Mouse (Mus musculus) heart, adult 2 months (tissue): ENCODE data around the gene Aym1. TPM values are rescaled to one million over a fixed set of nuclear protein-coding genes. Genes with fewer than 3 reads are reported as not detected.

Experiments
- DNase-seq, 2 experiments: peaks; one replicate each; pipeline ENCODE4 v3.0.0; 2021
- H3K27ac ChIP-seq: fragments of 200-600 bp; 2 replicates; pipeline ENCODE4 v1.8.1; 2022
- H3K27me3 ChIP-seq: fragments of 200-500 bp; 2 replicates; pipeline ENCODE4 v1.6.1; 2012; ENCODE audit warnings: mild to moderate bottlenecking, low read length, inconsistent platforms, mixed read lengths; ENCODE audit not compliant: control insufficient read depth, insufficient read depth
- H3K36me3 ChIP-seq: fragments of 200-500 bp; 2 replicates; pipeline ENCODE4 v1.6.1; 2012; ENCODE audit warnings: low read length, inconsistent platforms; ENCODE audit not compliant: control insufficient read depth, insufficient read depth
- H3K4me1 ChIP-seq: fragments of 200-500 bp; 2 replicates; pipeline ENCODE4 v1.6.1; 2011; ENCODE audit warnings: low read length; ENCODE audit not compliant: control insufficient read depth, insufficient read depth
- H3K4me3 ChIP-seq: fragments of 200-600 bp; 2 replicates; pipeline ENCODE4 v1.8.1; 2022
- H3K79me2 ChIP-seq: fragments of 200-500 bp; replicated peaks from 2 replicates; pipeline ENCODE4 v1.6.1; 2012; ENCODE audit warnings: mild to moderate bottlenecking, inconsistent platforms, low read length, moderate library complexity, mixed read lengths; ENCODE audit not compliant: control insufficient read depth, insufficient read depth
- H3K9ac ChIP-seq: fragments of 200-500 bp; 2 replicates; pipeline ENCODE4 v1.6.1; 2012; ENCODE audit warnings: low read depth, mild to moderate bottlenecking, control low read depth, inconsistent platforms, low read length, mixed read lengths
- CTCF ChIP-seq: fragments of 200-600 bp; IDR thresholded peaks from 2 replicates; pipeline ENCODE4 v1.8.1; 2022; ENCODE audit warnings: antibody characterized with exemption, mild to moderate bottlenecking, moderate library complexity
- EP300 ChIP-seq: fragments of 200-500 bp; IDR thresholded peaks from 2 replicates; pipeline ENCODE4 v1.6.1; 2011; ENCODE audit warnings: low read depth, low read length, control low read depth; ENCODE audit not compliant: insufficient read depth
- POLR2A ChIP-seq: fragments of 200-500 bp; IDR thresholded peaks from 2 replicates; pipeline ENCODE4 v1.6.1; 2011; ENCODE audit warnings: mild to moderate bottlenecking, low read depth, low read length, control low read depth; ENCODE audit not compliant: insufficient read depth
- WGBS: fragments of 180-500 bp; shearing (Covaris S2); methylation state at CpG from one replicate; pipeline ENCODE4 v1.1.7; 2018; 5-methylcytosine and 5-hydroxymethylcytosine counted together
- intact Hi-C: fragments of 180-260 bp; cut with DNase I; formaldehyde crosslinking; loops from one replicate; pipeline ENCODE4 v1.15.1; 2025
- polyA plus RNA-seq: library from polyadenylated mRNA; depleted of rRNA; stranded (reverse); fragments of >200 nt; gene quantifications from 2 replicates; pipeline ENCODE4 v1.2.3, GENCODE M21; 2012
- total RNA-seq, 2 experiments: library from RNA; stranded (reverse); gene quantifications; 2 replicates each; pipeline ENCODE4 v1.2.3; 2021

Aym1 gene
- total and polyA plus RNA-seq, 3 experiments = not detected

- TF ChIP-seq CTCF = no peak
Measured at GRCm38 (mm10) chr5:113349810-113350209, 7.3 kb upstream of the Aym1 start.

GRCm38 (mm10) chr5:113351768-113352167 is 5.3 kb upstream of the Aym1 start:
- 81% methylated on average over 3 of the region's 3 CpGs for WGBS

More at GRCm38 (mm10) chr5:113349810-113350209, 7.3 kb upstream of the Aym1 start:
- 33% methylated on average over 7 of the region's 7 CpGs for WGBS
- Histone ChIP-seq H3K9ac (no peak overlapping the region), H3K4me3 (no peak overlapping the region), H3K79me2 (no peaks in the 10 kb centered on the region), H3K36me3 (no peaks in the 10 kb centered on the region), H3K4me1 (no peaks in the 10 kb centered on the region), H3K27ac (no peak overlapping the region), H3K27me3 (peaks cover 6% of the 10 kb centered on the region)
- intact Hi-C loops = no loop called here
- no peak for DNase-seq

GRCm38 (mm10) chr5:113352636-113353035 is 4.5 kb upstream of the Aym1 start:
- 63% methylated on average over 6 of the region's 6 CpGs for WGBS
- Histone ChIP-seq H3K27me3 (no peaks in the 10 kb centered on the region), H3K36me3 (no peaks in the 10 kb centered on the region), H3K4me1 (no peaks in the 10 kb centered on the region), H3K9ac (no peak overlapping the region), H3K79me2 (no peaks in the 10 kb centered on the region), H3K4me3 (no peak overlapping the region), H3K27ac (no peak overlapping the region)
- intact Hi-C loops = no loop called here
- TF ChIP-seq CTCF = no peak
- TF ChIP-seq POLR2A = no peak
- TF ChIP-seq EP300 = no peak
- no peak for DNase-seq

More at GRCm38 (mm10) chr5:113351768-113352167, 5.3 kb upstream of the Aym1 start:
- Histone ChIP-seq H3K4me1 (no peaks in the 10 kb centered on the region), H3K9ac (no peak overlapping the region), H3K36me3 (no peaks in the 10 kb centered on the region), H3K79me2 (no peaks in the 10 kb centered on the region), H3K27ac (no peak overlapping the region), H3K27me3 (peaks cover 2% of the 10 kb centered on the region), H3K4me3 (no peak overlapping the region)
- TF ChIP-seq EP300 (no peak), CTCF (no peak), POLR2A (no peak)
- DNase-seq = no peak
- intact Hi-C loops = no loop called here

- DNase-seq = no peak
- H3K9ac ChIP-seq = no peak overlapping the region
- 36% methylated on average over 16 of the region's 16 CpGs for WGBS
- no peak overlapping the region for H3K4me3 ChIP-seq
- no peaks in the 10 kb centered on the region for H3K4me1 ChIP-seq
- TF ChIP-seq EP300 (no peak), CTCF (no peak), POLR2A (no peak)
- H3K36me3 ChIP-seq = no peaks in the 10 kb centered on the region
- no peaks in the 10 kb centered on the region for H3K27me3 ChIP-seq
- no peaks in the 10 kb centered on the region for H3K79me2 ChIP-seq
- intact Hi-C loops = no loop called here
- no peak overlapping the region for H3K27ac ChIP-seq
Measured at GRCm38 (mm10) chr5:113354311-113354710, 2.8 kb upstream of the Aym1 start.

- H3K4me1 ChIP-seq = no peaks in the 10 kb centered on the region
- no peak overlapping the region for H3K4me3 ChIP-seq
- no peak overlapping the region for H3K27ac ChIP-seq
- no peaks in the 10 kb centered on the region for H3K79me2 ChIP-seq
- no peak for DNase-seq
- intact Hi-C loops = no loop called here
- no peak overlapping the region for H3K9ac ChIP-seq
- WGBS = 57% methylated on average over 3 of the region's 3 CpGs
- H3K36me3 ChIP-seq = no peaks in the 10 kb centered on the region
- H3K27me3 ChIP-seq = no peaks in the 10 kb centered on the region
- no peak for TF ChIP-seq EP300
- TF ChIP-seq POLR2A = no peak
- no peak for TF ChIP-seq CTCF
Measured at GRCm38 (mm10) chr5:113357656-113358055, 562 bp downstream of the Aym1 start.

- whole genome bisulfite sequencing = 7% methylated on average over 11 of the region's 11 CpGs
- TF ChIP-seq EP300 = 0 out of 2 replicates have a peak, but pooled peaks have one; percentile 49
- TF ChIP-seq POLR2A = no peak
- Histone ChIP-seq H3K4me3 (no peak overlapping the region), H3K9ac (no peak overlapping the region), H3K4me1 (no peaks in the 10 kb centered on the region), H3K27ac (no peak overlapping the region), H3K27me3 (no peaks in the 10 kb centered on the region), H3K79me2 (no peaks in the 10 kb centered on the region), H3K36me3 (no peaks in the 10 kb centered on the region)
- intact Hi-C loops = no loop called here
- peak; percentile 27 for DNase-seq
Measured at GRCm38 (mm10) chr5:113358833-113359232, 1.7 kb downstream of the Aym1 start.

- no peak for DNase-seq
- no peaks in the 10 kb centered on the region for H3K27me3 ChIP-seq
- H3K9ac ChIP-seq = no peak overlapping the region
- no peaks in the 10 kb centered on the region for H3K79me2 ChIP-seq
- no peaks in the 10 kb centered on the region for H3K4me1 ChIP-seq
- no peak for TF ChIP-seq POLR2A
- TF ChIP-seq CTCF = no peak
- no peak for TF ChIP-seq EP300
- intact Hi-C loops = loop anchor here (10.0 kb wide), 1 partner anchor 184 kb away; no protein-coding TSS in a partner anchor
- no peak overlapping the region for H3K4me3 ChIP-seq
- H3K27ac ChIP-seq = no peak overlapping the region
- no peaks in the 10 kb centered on the region for H3K36me3 ChIP-seq
- WGBS = 75% methylated on average over 7 of the region's 7 CpGs
Measured at GRCm38 (mm10) chr5:113361283-113361682, 4.2 kb downstream of the Aym1 start.
